Mouse (Mus musculus): Measurements from ENCODE around the gene Col23a1.
"Not testable (repeated sequence)": the region's sequence is repeated elsewhere in the genome, so short reads cannot be mapped to it uniquely, and the experiment has no call there.

Col23a1 gene

GRCm38 (mm10) chr11:51609940-51610339 lies 320.2 kb downstream of the Col23a1 start:
- intact Hi-C loops (cut with DNase I) = not testable (repeated sequence)

- intact Hi-C loops (cut with DNase I) = no loop called here
These were observed 324.5 kb downstream of the Col23a1 start for GRCm38 (mm10) chr11:51614256-51614655.

- intact Hi-C loops (cut with DNase I) = no loop called here
These were observed 325.4 kb downstream of the Col23a1 start for GRCm38 (mm10) chr11:51615129-51615528.

GRCm38 (mm10) chr11:51615601-51616000 lies 325.9 kb downstream of the Col23a1 start:
- intact Hi-C loops (cut with DNase I) = no loop called here

- intact Hi-C loops (cut with DNase I) = not testable (repeated sequence)
These were observed 326.4 kb downstream of the Col23a1 start for GRCm38 (mm10) chr11:51616113-51616512.

DNA sequence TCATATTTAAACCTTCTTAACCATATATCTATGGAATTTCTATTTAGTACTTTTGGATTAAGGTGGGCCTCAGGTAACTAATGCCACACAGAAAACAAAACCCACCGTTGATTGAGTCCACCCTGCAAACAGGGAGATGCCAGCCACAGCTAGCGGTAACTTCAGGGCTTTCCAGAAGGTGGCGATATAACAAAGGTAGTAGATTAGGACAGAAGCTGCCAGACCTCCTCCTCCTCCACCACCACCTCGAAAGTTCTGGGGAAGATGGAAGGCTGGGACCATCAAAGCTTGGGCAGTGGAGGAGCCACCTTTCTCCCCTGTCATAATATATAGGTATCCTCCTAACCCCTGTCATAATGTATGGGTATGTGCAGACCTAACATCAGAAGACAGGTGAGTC lies 328.0 kb downstream of the Col23a1 start:
- intact Hi-C loops (cut with DNase I) = loop anchor here (1.0 to 2.0 kb wide), 2 partner anchors 33 to 64 kb away; partner anchors contain the start of genes D930048N14Rik and N4bp3

- intact Hi-C loops (cut with DNase I) = loop anchor here (2.0 kb wide), 1 partner anchor 32 kb away; the partner anchor contains the start of genes D930048N14Rik and N4bp3
These were observed 329.2 kb downstream of the Col23a1 start for GRCm38 (mm10) chr11:51618894-51619408.

GRCm38 (mm10) chr11:51619409-51620060 lies 329.8 kb downstream of the Col23a1 start, which contains the start of gene Nhp2:
Nhp2 (plus strand) TSS chr11:51619735.
- intact Hi-C loops (cut with DNase I) = loop anchor here (2.0 kb wide), 1 partner anchor 31 kb away; the partner anchor contains the start of genes D930048N14Rik and N4bp3

GRCm38 (mm10) chr11:51620084-51620483 lies 330.4 kb downstream of the Col23a1 start:
- intact Hi-C loops (cut with DNase I) = no loop called here

GRCm38 (mm10) chr11:51621776-51622175 lies 332.1 kb downstream of the Col23a1 start:
- intact Hi-C loops (cut with DNase I) = no loop called here

- intact Hi-C loops (cut with DNase I) = no loop called here
These were observed 333.3 kb downstream of the Col23a1 start for GRCm38 (mm10) chr11:51622971-51623491.

GRCm38 (mm10) chr11:51625187-51625820 lies 335.6 kb downstream of the Col23a1 start:
- intact Hi-C loops (cut with DNase I) = no loop called here

DNA sequence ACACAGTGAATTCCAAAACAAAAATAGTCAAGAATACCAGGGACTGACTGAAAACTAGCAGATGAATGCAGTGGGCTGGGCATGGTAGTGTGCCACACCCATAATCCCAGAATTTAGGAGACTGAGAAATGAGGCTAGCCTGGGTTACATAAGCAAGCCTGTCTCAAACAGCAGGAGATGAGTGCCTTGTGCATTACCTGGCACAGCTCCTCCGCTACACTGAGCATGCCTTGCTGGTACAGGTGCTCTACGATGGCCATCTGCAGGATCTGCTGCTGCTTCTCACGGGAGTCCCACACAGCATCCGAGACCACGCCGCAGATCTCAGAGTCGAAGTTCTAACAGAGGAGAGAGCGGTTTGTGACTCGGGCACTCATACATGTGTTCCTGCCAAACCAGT lies 337.7 kb downstream of the Col23a1 start:
- intact Hi-C loops (cut with DNase I) = no loop called here

DNA sequence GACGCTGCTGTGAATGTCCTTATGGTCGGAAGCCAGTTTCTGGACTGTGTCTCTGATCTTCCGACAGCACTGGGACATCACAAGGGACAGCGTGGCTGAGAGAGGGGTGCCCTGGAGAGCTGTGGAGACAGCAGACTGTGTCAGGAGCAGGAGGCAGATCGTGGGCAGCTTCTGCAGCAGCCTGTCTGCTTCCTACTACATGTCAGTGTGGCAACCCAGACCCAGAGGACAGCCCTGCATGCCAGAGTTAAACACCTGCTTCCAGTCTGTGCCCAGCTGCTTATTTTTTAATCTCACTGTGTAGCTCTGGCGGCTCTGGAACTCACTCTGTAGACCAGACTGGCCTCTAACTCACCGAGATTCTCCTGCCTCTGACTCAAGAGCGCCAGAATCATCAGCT lies 338.2 kb downstream of the Col23a1 start:
- intact Hi-C loops (cut with DNase I) = no loop called here

DNA sequence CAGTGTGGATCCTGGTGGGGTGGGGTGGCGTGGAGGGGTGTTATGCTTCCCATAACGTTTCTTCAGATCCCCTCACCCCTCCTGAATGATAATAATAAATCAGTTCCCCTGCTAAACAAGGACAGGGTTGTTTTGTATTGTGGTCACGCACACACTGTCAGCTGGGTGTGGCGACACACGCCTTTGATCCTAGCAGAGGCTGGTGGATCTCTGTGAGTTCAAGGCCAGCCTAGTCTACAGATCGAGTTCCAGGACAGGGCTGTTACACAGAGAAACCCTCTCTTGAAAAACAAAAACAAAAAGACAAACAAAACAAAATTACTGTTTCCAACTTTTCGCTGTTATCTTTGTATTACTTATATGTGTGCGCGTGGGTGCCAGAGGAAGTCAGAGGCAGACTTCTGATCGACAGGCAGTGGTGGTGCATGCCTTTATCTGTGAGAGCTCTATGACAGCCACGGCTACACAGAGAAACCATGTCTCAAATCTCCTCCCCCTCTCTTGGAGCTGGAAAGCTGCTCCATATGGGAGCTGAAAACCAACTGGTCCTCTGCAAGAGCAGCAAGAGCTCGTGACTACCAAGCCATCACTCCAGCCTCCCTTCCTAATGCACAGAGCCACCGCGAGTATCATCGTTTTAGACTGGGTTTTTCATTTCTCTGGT lies 340.1 kb downstream of the Col23a1 start:
- intact Hi-C loops (cut with DNase I) = no loop called here

DNA sequence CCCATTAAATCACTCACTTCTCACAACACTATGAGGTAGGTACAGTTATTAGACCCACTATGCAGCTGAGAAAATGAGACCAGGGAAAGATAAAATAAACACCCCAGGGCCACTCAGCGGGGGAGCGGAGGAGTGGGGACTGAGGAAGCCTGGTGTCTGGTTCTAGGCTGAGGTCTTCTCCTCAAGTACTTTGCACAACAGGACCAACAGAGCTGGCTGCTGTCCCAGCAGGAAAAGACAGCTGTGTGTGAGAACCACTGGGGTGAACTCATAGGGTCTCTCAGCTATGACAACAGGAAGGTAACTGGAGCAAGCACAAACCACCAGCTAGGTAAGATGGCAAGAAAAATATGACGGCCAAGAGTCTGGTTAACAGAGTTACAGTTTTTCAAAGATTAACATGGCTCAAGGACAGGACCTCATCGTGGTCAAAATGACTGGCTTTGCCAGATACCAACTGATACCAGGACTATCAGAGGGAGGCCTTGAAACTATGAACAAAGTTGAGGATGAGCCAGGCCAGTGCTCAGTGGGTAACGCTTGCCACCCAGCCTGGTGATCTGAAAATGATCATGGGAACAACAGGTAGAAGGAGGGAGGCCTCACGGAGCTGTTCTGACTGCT lies 342.5 kb downstream of the Col23a1 start:
- intact Hi-C loops (cut with DNase I) = no loop called here

GRCm38 (mm10) chr11:51633200-51633599 lies 343.5 kb downstream of the Col23a1 start:
- intact Hi-C loops (cut with DNase I) = not testable (repeated sequence)
